Mouse (Mus musculus) cerebellum, adult 2 months (tissue): ENCODE data around the gene Arhgef7.

Experiments used
- CTCF ChIP-seq: fragments of 200-500 bp; IDR thresholded peaks from 2 replicates; pipeline ENCODE4 v1.5.1; 2011; ENCODE audit warnings: low read depth, mild to moderate bottlenecking, control low read depth, low read length, moderate library complexity, borderline replicate concordance; ENCODE audit not compliant: insufficient read depth
- POLR2A ChIP-seq: fragments of 200-500 bp; IDR thresholded peaks from 2 replicates; pipeline ENCODE4 v1.6.1; 2011; ENCODE audit warnings: low read length, control low read depth, borderline replicate concordance; ENCODE audit not compliant: insufficient read depth

GRCm38 (mm10) chr8:11785539-11786046 lies 58.1 kb downstream of the Arhgef7 start:
- TF ChIP-seq POLR2A = no peak
- TF ChIP-seq CTCF = no peak
